Mouse (Mus musculus) adrenal gland, adult 18-20 months (tissue): ENCODE data around the gene Slc22a4. TPM values are rescaled to one million over a fixed set of nuclear protein-coding genes. Genes with fewer than 3 reads are reported as not detected.

Experiments
- DNase-seq, 2 experiments: peaks; one replicate each; pipeline ENCODE4 v3.0.0; 2021 to 2022; ENCODE audit warnings: low spot score in 2 of 2
- long read RNA-seq, 2 experiments: library from polyadenylated mRNA; stranded (forward); transcript quantifications; one replicate each; pipeline ENCODE4 v2.0.0; 2021
- total RNA-seq, 2 experiments: library from RNA; stranded (reverse); gene quantifications; 1 replicate in 1 of 2; 2 replicates in 1 of 2; pipeline ENCODE4 v1.2.3; 2021

Slc22a4 gene
- 1 to 10 TPM; 7.4 to 7.8 TPM for total RNA-seq
- long read RNA-seq, experiment 1, partial matches to known transcripts, result 3 of 7 reads
- long read RNA-seq, experiment 1, other reads (novel, unspliced or antisense), result 0 of 7 reads
- long read RNA-seq, experiment 2, transcript Slc22a4-201 (10 exons, 2,263 nt), result major isoform, 17 of 19 reads
- long read RNA-seq, experiment 2, partial matches to known transcripts, result 2 of 19 reads
- long read RNA-seq, experiment 2, other reads (novel, unspliced or antisense), result 0 of 19 reads

DNA sequence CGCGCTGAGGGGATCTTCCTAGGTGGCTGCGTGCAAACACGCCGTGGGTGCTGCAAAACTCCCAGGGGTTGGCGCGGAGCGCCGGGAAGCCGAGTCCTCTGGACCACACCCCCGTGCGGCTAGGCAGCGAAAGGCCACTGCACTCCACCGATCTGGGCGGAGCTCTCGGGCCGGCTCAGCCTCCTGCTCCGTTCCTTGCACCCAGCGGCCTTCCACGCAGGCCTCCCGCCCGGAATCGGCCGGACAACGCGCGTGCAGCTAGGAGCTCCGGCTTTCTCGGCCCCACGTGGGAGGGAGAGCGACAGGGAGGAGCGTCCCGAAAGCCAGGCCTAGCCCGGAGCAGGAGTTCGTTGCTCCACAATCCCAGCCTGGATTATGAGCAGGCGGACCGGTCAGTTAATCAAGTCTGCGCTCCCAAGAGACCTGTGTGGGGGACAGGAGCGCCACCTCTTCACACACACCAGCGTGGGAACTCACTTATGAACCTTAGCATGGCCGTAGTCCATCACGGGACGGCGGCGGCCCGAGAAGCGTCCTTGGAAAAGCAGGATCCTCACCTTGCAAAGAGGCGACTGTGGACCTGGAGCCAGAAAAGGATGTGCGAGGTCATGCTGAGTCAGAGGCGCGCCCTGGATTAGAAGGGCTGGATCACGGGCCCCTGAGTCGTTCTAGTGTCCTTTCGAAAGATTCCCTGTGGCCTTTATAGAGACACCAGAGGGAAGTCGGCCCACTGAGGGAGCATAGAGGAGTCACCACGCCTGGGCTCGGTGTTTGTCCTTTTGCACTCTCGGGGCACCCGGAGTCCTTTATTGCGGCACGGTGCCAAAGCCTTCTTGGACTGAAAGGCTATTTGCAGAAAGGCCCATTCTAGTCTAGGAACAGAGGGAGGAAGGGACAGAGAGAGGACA is at the start of gene Slc22a4:
TSS of gene Slc22a4 (minus strand) at position 47 of the 908 bp plus-strand sequence.
- DNase-seq, result peak; percentile 73 to 78

DNA sequence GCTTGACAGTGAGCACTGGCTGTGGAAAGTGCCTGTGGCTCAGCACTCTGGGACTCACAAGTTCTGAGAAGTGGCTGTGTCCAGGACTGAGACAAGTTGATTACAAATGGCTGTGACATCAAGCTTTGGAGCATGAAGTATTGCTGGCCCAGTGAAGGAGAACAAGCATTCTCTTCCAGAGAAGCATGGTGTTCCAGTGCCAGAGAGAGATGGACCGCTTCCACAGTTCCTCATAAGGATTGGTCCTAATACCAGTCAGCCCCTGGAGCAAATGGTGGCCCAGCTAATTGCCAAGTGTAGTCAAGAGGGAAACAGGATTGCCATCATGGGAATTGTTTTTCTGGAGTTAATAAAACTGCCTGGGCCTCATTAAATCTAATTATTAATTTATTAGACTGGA is 48.2 kb upstream of the Slc22a4 start:
- DNase-seq, result no peak

DNA sequence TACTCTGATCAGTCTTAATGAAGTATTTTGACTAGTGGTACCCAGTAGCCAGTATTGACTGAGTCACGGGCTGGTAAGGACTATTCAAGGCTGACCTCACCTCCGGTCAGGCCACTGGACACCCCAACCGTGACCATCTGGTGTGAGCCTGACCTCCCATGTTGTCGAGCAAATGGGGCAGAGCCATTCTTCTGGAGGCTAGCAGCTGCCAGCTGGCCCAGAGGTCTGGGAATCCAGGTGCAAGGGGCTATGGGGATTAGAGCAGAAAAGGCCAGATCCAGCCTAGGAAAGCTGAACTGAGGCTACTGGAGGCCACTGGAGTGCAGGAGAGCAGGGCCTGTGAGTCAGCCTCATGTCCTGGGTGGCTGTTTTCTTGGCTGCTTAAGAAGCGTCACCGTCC is 47.5 kb upstream of the Slc22a4 start:
- no peak for DNase-seq

DNA sequence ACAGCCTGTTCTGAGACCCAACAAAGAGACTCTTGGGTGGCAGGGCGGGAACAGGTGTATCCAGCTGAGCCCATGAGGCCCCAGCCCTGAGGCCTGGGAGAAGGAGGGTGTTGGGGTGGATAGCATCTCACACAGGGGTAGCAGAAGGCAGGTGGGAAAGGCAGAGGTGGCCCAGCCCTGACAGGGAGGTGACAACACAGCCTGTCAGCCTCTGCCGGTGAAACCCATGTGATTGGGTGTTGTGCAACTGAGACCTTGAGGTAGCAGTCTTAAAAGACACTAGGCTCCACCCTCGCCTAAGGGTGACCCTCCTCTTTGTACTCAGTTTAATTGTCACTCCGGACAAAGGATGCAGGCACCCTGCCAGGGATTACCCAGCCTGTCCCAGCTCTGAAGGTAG is 45.4 kb upstream of the Slc22a4 start:
- peak in 1 of 2 experiments; percentile 18 for DNase-seq

DNA sequence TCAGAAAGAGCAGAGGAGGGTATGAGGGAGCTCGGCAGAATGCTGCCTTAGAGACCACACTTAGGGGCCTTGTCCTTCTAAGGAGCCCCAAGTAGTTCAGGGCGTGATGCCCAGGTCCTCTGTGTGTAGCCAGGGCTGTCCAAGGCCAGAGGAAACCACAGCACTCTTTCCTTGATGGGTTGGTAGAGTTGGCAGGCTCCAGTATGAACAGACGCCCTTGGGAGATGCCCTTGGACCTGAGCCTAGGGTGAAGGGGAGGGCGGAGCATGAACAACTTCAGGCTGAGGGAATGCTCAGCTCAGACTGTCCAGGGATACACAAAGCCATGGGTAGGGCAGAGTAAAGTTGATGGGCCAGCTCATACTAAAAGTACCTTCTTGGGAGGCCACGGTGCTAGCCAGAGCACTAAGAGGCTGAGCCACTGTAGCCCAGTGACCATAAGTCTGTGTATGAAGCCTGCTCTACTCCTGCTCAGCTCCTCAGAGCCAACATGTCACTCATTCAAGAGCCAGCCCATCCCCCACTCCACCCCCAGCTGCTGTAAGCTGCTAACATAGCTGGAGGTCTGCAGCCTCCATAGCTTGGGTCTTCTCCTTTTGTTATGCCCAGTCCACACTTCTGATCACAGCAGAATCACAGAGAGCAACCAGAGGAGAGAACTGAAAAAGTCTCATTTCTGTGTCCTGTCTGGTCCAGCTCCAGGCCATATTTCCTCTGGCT is 44.0 kb upstream of the Slc22a4 start:
- peak; percentile 48 to 59 for DNase-seq

DNA sequence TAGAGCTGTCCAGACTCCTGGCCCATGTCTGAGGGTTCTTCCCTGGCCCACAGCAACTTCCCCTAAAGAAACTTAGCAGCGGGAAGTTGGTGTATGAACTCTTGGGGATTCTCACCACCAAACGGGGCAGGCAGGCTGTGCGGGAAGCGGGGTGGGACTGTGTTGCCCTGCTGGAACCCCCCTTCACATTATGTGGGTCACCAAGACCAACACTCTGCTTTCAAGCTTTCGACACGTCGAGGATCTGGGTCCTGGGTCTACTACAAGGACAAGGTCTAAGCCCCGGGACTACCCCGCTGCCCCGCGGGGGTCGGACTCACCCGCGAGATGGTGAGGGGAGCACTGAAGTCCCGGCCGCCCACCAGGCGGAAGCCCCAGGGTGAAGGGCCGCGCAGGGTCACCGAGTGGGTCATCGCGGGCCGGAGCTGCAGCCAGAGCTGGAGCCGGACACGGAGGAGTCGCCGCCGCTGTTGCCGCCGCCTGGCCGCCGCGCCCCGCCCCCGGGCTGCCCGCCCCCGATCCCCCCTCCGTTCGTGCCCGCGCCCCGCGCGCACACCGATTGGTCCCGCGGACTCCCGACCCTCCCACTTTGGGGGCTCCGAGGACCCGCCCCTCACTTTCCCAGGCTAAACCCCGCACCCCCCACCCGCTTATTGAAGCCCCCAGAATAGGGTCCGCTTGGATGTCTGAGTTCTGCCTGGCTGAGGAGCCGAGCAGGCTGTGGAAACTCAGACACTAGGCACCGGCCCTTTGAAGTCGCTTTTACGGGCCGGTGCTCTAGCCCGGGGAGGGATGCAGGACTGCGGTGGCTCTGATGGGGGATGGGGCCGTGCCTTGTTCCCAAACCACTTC is 40.9 kb upstream of the Slc22a4 start, which contains the start of gene Pdlim4:
TSS of gene Pdlim4 (minus strand) at position 495 of the 852 bp plus-strand sequence.
- DNase-seq, result peak in 1 of 2 experiments; percentile 51

DNA sequence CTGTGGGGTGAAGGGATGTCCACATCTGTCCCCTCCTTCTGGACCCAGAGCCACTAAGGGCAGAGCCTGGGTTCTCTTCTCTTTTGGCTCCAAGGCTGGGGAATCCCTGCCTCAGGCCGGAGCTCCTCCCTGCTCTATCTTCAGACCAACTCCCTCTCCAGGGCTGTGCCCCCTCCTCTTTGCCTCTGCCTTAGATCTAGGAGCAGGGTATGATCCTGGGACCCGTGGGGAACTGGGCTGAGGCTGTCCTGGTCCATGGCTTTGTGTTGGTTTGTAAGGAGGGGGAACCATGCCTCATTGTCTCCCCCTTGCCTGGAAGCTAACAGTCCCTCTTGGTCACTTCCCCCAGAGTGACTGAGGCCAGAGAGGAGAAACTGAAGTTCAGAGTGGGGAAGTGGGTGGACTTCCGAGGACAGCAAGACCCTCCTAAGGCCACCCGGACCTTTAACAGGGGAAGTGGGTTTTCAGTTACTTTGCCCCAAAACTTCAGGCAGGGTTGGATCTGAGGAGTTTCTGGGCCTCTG is 40.2 kb upstream of the Slc22a4 start:
- no peak for DNase-seq

DNA sequence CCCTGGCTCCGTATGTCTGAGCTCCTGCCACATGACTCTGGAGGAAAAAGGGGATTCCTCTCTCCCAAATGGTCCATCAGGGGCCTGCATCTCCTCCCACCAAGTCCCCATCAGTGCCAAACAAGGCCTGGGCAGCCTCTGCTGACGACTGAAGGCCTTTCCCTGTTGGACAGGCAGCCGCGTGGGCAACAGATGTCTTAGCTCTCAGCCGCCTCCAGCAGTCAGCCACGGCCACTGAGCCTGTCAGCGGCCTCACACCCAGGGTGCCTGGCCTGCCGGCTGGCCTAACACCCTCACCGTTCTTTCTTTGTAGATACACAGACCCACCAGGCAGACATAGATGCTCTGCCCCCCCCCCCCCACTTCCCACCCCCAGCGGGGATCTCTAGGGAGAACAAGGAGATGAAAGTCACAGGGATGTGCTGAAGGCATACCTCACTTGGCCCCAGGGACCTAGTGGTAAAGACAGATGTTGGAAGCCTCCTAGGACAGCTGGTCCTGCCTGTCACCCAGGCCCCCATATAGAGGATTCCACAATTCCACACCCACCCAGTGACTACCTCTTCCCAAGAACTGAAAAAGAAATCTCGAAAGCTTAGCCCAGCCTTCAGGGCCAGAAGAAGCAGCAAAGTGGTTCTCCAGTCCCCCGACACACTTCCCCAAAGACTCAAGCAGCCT is 39.6 kb upstream of the Slc22a4 start:
- no peak for DNase-seq

DNA sequence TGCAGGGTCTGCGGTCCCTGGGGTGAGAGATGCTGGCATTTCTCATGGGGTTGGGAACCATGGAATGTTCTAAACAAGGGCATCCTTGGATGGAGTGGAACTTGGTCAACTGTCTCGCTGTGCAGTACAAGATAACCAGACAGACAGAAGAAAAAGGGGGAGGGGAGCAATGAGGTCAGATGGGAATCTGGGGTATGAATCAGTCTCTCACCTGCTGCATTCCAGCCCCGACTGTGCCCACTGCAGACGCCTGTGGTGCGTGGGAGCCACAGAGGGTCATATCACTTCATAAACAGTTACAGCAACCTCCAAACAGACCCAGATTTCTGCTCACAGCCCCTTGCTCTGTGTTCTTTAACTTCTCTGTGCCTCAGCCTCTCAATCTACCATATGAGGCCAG is 38.5 kb upstream of the Slc22a4 start:
- no peak for DNase-seq

DNA sequence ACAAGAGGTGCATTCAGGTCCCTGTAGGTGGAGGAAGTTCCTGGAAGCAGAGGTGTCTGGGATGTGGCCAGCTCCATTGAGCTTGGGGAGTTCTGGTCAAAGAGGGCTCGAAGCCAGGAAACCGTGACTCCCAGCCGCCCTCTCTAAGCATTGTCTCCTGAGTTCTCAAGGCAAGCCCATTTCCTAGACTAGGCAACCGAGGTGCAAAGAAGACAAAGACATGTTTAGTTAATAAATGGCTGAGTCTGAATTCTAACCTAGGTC is 38.0 kb upstream of the Slc22a4 start:
- no peak for DNase-seq

DNA sequence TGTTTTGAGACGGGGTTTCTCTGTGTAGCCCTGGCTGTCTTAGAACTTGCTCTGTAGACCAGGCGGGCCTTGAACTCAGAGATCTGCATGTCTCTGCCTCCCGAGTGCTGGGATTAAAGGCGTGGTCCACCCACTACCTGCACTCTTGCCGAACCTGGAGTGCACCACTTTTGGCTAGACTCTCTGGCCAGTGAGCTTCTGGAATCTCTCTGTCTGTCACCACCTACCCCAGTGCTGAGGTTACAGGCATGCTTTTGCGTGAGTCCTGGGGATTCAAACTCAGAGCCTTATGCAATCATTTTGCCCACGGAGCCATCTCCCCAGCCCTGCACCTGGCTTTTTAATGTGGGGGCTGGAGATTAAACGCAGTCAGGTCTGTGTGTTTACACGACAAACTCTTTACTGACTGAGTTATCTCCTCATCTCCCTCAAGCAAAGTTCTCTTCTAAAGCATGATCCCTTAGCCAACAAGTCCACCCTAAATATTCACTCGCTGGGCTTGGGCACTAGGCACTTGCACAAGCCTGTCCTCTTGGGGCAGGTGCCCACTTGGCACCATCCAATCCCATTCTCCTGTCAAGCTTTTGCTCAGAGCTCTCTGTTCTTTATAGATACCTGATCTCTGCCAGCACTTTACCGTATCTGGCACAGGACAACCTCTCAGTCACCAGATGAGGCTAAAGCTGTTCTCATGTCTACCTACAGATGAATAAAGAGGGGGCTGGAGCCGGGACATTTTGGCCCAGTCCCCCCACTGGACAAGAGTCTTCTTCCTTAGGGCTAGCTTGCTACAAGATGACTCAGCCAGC is 37.4 kb upstream of the Slc22a4 start:
- no peak for DNase-seq

DNA sequence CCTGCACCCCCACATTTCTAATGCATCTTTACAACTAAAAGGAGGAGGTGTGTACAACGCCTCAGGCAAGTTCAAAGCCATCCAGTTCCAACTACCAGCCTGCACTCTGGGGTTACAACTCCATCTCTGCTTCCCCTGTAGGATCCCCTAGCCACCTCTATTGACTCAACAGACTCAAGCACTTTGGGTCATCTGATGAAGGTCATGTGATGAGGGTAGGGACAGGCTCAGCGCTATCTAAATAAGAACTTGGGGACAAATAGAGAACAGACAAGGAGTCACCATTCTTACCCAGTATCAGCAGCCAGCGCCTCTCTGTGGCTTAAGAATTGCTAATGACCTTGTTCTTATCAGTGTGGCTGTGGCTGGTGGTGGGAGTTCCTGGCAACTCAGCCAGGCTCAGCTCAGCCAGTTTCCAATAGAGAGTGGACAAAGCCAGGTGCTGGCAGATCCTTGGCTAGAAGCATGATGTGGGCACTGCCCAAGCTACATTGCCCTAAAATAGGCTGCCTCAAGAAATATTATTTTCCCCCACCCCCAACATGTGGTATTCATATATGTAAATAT is 36.6 kb upstream of the Slc22a4 start:
- DNase-seq, result no peak

DNA sequence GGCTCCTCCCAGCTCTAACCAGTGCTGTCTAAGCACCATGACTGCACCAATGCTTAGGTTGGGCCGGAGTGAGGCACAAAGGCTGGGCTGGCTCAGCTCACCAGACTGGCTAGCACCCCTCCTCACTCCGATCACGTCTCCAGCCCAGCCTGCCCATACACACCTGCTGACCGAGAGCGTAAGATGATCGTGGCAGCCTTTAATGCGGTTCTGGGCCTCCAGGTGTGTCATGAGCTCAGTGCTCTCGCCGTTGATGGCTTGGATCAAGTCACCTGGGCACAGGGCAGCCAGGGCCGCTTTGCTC is 35.5 kb upstream of the Slc22a4 start:
- DNase-seq, result no peak

DNA sequence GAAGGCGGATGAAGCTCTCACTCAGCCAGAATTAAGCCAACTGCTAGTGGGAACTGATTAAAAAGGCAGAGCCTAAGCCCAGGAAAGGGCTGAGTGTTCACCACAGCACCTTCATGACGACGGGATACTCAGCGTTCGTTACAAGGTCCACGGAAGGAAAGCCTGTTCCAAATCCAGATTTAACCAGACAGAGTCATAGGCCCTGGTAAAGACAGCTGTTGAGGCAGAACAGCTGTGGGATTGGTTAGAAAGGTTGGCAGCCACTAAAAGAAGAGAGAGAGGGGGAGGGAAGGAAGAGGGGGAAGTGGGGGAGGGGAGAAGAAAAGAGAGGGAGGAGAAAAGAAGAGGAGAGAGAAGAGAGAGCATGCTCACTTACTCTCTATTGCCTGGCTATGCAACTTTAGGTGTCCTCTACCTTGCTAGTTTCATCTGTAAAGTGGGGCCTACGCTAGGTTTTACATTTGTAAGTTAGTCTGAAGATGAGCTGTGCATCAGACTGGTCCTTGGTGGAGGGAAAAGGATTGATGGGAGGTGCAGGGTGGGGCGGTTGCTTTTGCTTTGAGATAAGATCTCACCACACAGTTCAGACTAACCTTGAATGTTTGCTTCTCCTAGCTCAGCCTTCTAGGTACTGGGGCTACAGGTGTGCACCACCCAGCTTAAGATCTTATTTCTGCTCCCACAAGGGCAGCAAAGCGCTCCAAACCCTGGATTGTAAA is 35.0 kb upstream of the Slc22a4 start:
- no peak for DNase-seq

DNA sequence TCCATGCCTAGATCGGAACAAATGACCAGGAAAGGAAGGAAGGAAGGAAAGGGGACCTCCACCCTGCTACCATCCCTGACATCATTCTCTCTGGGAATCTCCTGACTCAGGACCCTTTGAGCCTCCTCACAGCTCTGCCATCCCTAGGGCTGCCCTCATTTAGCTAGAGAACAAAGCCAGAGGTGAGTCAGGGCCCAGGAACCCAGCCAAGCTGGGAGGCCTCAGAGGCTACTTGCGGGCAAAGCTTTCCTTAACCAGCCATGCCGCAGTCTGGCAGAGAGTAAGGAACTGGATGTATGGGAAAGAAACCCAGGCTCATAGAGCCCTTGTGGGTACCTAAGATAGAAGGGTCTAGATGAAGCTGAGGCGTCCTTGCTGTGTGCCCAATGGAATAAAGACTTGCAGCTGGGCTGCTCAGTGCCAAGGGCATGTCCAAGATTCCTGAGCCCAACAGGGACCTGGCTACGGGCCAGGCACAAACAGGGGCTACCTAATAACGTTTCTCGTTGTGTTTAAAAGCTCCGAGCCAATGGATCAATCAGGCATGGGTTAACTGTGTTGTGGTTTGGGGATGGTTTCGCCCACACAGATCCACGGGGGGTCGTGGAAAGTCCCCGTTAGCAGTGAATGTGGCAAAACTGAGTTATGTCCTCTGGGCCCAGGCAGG is 34.3 kb upstream of the Slc22a4 start:
- peak; percentile 56 to 69 for DNase-seq

DNA sequence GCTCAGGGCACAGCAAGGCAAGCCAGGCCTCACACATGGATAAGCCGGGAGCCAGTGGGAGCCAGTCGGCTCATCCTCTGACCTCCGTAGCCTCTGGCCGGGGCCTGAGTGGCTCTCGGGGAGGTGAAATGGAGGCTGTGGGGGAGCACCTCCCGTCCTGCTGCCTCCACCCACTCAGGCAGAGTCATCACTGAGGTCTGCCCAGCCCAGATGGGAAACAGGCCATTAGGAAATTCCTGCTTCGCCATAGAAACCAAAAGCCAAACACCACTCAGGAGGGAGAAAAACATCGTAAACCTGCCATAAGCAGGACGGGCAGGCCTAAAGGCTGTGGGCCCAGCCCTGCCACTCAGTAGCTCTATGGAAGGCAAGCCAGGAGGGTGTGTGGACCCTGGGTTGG is 32.4 kb upstream of the Slc22a4 start:
- DNase-seq, result no peak

DNA sequence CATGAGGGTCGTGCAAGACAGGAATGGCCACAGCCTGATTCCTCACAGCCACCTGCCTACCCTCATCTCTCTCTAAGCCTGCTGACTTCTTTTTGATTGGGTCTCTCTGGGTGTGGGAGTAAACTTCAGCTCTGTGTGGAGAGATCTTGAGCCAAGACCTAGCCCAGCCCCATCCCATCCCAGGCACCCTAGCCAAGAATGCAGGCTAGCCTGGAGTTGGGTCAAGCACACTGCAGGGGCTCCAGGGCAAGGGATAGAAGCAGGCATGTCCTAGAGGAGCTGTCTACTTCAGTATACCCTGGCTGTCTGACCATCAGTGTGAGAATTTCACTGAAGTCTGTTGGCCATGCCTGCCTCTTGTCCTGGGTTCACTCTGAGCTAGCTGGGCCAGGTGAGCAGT is 31.6 kb upstream of the Slc22a4 start:
- no peak for DNase-seq

DNA sequence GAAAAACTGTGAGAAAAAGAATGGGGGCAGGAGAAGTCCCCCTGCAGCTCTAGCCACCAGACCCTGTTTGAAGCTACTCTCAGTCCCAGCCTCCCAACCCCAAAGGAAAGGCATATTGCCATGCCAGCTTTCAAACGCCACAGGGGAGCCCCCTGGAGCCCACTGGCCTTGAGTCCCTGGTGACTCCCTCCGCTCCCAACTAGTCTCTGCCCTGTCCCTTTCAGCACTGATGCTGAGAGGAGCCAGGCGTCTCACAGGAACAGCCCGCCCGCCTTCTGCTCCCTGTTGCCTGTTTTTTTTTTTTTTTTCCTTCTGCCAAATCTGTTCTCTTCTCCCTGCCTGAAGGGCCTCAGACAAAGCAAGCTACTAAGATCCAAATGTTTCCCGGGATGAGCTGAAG is 30.8 kb upstream of the Slc22a4 start:
- no peak for DNase-seq
